Mouse (Mus musculus) right cerebral cortex, postnatal 36 days (tissue): ENCODE results near the gene Slc39a5.

Experiments used
- DNase-seq, 2 experiments: peaks; one replicate each; pipeline ENCODE4 v3.0.0; 2022; ENCODE audit warnings: low spot score in 2 of 2, mixed read lengths in 1 of 2

Gene Slc39a5

DNA sequence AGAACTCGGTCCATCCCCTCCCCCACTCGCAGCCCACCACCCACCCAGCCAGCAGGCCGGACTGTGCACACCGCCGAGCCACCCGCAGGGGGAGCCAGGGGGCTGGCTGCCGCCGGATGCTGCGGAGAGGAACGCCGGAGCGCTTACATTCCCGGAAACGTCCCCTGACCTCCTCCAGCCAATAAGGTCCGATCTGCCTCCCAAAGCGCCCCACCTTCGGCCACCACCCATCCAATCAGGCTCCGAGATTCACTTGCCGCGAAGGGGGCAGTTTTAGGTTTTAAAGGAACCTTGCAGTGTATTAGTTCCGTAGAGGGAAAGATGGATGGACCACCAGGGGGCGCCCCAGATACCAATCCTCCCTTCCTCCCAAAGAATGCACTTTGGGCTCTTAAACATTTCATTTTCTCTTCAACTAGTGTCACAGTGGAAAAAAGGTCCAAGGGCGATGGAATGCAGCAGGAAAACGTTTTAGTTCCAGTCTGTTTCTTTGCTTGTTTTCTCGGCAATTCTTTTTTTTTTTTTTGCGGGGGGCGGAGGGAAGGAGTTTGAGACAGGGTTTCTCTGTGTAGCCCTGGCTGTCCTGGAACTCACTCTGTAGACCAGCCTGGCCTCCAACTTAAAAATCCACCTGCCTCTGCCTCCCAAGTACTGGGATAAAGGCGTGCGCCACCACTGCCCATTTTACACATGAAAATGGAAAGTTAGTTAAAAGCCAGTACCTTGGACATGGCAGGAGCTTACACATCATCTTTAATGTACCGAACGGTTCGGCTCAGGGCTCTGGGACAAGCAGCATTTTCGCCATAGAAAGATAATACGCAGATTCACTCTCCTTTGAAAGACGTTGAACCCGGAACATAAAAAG lies 8.9 kb upstream of the Slc39a5 start:
- peak; percentile 97 to 98 for DNase-seq

DNA sequence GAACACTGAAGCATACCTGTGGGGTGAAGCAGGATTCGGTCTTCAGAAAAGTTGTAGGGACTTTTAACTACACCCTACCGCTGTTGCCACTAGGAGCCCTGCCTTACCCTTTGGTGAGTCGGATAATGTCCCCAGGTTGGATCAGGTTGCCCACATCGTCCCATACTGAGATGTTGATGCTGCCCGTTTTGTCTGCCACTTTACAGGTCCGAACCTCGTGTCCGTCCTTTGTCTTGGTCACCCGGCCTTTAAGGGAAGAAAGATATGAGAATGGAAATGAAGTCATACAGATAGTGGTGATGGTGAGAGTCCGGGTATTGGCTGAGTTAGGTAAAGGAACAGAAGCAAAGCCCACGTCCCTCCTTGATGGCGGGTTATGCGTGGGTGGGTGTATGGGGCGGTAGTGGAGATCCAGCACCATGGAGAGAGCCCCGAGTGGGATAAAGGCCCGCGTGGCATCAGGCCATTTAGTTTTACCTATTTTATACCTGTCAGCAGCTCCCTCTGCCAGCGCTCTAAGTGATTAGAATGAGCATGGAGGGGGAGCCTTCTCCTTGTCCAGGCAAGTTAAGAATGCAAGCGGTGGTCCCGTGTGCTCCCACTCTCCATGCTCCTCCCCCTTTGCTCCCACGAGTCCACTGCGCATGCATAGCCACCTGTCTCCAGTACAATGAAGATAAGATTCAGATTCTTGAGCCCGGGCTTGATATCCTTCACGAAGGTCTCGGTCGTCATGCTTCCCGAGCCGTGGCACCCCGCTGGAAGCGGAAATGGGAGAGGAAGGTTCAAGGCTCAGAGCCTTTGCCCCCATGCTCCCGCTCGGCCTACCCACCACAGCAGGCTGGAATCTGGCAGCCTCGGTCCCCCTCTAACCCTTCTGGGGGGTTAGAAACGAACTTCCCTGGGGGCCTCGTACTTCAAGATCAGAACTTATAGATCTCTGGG lies 7.8 kb upstream of the Slc39a5 start:
- peak; percentile 38 to 46 for DNase-seq

DNA sequence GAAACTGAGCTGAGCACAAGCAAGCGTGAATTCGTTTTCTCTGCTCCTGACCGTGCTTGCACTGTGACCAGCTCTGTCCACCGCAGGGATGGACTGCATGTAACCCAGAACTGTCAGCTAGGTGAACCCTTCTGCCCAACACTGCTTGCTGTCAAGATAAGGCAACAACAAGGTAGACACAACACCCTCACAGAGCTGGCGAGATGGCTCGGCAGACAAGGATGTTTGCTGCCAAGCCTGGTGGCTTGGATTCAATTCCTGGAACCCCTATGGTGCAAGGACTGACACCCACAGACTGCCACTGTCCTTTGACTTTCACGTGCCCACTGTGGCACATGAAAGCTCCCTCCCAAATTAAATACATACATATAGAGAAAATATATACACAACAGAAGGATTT lies 2.9 kb upstream of the Slc39a5 start:
- DNase-seq, result no peak

DNA sequence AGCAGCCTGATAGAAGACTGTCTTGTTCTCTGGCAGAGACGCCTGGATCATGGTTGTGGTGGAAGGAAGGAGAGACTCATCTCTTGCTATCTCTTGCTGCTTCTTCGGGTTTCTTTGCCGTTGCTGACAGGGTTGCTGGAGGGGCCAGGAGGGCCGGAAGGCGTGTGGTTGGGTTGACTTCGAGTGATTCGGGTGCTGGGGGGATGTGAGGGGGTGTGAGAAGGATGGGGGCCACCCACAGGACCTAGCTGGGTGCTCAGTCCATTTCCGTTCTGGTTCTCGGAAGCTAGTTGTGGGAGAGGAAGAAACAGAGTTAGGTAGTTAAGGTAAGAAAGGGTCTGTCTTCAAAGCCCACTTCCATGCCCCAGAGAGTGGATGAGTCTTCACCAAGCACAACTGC lies 609 bp upstream of the Slc39a5 start:
- no peak for DNase-seq

DNA sequence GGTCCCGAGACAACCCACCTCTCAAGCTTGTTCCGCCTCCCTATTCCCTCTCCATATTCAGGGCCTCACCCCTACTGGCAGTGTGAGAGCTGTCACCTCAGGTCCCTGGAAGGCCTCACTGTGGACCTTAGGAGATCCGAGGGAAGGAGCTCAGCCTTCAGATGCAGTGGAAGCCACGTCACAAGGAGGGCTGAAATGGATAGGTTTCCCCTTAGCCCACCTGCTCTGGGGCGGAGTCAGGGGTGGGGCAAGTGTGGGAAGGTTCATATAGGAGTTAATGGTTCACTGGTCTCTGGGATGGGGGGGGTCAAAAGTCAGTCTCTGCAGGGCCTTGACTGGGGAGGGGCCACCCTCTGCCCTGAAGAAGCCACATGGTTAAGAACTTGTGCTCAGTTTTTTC lies 691 bp downstream of the Slc39a5 start:
- no peak for DNase-seq

DNA sequence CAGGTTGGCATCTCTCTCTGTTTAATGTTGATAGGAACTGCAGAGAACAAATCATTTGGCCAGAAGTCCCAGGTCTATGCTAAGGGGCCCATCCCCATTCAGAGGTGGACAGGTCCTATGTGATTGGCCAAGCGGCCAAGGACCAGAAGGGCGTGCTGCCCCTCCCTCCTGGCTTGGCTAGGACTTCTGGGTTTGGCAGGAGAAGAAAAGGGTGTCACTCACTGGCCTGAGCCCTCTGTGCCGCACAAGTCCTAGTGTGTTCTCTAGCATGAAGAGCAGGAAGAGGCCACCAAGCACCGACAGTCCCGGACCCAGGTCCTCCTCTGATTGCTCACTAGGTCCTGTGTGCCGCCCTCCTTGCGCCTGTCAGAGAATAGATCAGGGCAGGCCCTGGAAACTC lies 3.6 kb downstream of the Slc39a5 start:
- DNase-seq, result no peak

DNA sequence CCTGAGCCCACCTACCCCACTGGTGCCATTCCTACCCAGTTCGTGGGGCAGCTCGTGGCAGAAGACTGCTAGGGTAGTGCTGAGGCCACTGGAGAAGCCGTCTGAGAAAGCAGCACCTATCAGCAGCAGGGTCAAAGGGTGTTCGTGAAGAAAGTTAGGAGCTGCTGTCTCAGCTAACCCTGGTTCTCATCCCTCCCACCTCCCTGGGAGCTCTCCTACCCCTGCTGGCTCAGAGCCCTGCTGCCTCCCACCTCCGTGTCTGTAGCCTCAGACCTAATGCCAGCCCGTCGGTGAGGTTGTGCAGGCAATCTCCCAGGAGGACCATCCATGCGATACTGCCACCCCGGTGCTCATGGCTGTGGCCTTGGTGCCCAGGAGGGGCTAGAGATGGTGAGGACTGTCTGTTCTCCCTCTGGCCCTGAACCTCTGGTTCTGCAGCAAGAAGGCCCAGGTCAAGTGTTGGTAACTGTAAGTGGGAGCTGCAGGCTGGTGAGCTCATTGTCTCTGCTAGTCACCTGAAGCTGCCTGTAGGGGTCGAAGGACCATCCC lies 4.2 kb downstream of the Slc39a5 start:
- DNase-seq, result no peak

DNA sequence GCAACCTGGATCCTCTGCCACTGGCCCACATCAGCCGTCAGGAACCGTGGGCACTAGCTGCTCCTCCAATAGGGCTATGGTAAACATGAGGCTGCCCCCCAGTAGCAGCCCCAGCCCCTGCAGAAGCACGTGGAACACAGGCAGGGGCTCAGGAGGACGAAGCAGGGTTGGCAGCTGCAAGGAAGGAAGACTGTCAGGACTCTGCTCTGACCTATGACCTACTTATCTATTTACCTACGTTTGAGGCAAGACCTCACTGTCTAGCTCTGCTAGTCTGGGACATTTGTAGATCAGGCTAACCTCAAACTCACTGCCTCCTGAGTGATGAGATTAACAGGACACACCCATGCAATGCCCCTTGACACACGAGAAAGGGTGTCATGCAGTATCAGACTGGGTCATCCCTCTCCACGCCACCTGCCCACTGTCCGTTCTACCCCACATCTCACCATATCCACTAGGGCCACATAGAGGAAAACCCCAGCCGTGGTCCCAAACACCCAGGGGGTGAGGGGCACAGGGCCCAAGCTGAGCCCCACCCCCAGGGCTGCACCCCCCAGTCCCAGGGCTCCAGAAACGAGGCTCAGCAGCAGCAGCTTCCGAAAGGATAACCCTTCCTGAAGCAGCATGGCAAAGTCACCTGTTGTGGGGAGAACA lies 4.9 kb downstream of the Slc39a5 start:
- no peak for DNase-seq

DNA sequence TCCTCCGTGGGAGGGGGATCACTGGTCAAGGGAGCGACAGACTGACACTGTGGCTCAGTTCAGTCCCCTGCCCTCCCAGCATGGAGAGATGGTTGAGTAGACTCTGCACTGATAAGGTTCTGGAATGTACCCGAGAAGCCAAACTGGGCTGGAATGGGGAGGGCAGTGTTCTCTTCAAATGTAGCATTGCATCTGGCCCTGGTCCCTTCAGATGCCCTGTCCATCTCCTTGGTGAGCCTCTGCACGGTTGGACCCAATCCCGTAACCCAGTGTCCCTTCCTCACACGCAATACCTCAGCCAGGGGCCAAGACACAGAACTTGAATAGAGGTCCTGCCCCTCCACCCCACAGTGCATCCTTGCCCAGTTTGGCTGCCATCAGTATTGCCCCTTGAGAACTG lies 9.2 kb downstream of the Slc39a5 start:
- DNase-seq, result no peak

DNA sequence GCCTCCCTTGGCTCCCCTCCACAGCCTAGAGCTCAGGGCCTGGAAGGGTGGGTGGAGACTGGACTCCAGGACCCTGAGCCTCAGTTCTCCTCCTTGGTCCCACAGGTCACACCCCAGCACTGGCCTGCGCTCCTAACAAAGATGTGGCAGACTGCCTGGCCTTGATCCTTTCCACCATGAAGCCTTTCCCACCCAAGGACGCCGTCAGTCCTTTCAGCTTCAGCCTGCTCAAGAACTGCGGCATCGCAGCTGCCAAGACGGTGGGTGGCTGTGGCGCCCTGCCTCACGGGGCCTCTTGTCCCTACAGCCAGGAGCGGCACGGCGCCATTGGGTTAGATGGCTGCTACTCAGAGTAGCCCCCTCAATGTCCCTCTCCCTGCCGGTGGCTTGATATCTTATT lies 10.7 kb downstream of the Slc39a5 start:
- DNase-seq, result no peak

DNA sequence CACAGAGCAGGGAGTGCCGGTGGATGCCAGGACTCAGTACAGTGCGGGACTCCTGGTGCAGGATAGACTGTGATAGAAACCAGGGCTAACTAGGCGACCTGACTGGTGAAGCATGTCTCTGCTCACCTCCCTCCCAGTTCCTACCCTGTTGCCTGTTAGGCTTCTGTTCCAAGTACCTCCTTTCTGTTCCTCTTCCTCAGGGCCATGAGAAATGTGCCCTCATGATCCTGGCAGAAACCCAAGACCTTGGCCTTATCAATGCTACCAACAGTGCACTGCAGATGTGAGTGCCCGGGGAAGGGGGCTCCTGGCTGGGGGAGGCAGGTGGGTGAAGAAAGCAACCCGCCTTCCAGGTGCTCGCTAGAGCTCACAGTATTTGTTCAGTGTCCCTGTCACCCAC lies 11.5 kb downstream of the Slc39a5 start:
- no peak for DNase-seq

DNA sequence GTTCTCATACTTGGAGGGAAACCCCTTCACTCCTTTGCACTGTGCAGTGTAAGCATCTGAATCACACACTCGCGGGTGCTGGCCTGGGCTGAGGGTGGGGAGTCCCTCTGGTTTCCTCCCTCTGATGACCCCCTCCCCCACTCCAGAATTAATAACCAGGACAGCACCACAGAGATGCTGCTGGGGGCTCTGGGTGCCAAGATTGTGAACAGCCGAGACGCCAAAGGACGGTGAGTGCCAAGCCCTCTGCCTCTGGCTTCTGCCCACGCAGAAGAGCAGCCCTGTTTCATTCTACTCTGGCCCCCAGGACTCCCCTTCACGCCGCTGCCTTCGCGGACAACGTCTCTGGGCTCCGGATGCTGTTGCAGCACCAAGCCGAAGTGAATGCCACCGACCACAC lies 12.1 kb downstream of the Slc39a5 start:
- no peak for DNase-seq

DNA sequence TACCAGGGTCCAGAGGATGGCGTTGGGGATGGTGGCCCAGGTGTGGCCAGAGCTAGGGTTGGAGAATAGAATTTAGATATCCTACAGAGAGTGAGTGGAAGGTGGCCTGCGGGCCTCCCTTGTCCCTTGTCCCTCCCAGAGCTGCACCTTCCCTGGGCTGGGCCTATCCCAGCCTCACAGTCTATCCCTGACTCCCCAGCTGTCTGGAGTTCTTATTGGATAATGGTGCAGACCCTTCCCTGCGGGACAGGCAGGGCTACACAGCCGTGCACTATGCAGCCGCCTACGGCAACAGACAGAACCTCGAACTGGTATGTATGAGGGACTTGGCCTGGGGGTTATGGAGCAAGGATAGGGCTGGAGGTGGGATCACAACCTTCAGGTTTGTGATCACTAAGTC lies 15.1 kb downstream of the Slc39a5 start:
- no peak for DNase-seq

DNA sequence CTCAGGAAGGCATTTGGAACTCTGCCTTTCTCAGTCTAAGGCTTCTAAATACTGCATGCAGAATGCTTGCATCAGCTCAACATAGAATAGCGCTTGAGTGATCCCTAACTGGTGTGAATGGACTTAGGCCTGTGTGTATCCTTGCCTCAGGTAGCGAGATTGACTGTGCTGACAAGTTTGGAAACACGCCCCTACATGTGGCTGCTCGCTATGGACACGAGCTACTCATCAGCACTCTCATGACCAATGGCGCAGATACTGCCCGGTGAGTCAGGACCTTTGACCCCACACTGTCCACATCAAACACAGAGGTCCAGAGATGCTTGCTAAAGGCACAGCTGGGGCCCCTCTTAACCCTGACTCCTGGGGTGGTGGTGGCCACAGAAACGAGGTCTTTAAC lies 18.5 kb downstream of the Slc39a5 start:
- DNase-seq, result no peak

DNA sequence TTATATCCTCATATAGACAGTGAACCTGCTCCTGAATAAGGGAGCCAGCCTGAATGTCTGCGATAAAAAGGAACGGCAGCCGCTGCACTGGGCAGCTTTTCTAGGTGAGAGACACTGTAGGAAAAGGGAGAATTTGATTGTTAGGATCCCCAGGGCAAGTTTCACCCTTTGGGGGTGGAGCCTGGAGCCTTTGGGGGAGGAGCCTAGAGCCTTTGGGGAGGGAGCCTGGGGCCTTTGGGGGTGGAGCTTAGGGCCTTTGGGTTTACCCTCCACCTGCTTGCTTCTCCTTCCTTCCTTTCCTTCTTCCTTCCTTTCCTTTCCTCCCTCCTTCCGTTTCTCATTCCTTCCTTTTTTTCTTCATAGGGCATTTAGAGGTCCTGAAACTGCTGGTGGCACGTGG lies 20.5 kb downstream of the Slc39a5 start:
- no peak for DNase-seq

DNA sequence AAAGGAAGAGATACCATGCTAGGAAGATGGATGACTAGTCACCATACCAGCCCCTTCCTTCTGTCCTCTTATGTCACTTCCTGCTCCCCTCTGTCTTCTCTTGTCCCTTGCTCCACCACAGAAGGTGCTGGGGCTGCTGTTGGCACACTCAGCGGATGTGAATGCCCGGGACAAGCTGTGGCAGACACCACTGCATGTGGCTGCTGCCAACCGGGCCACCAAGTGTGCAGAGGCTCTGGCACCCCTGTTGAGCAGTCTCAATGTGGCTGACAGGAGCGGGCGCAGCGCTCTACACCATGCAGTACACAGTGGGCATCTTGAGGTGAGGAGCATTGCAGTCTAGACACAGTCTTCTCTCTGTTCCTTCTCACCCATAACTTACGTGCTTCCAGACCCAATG lies 21.8 kb downstream of the Slc39a5 start:
- DNase-seq, result no peak

DNA sequence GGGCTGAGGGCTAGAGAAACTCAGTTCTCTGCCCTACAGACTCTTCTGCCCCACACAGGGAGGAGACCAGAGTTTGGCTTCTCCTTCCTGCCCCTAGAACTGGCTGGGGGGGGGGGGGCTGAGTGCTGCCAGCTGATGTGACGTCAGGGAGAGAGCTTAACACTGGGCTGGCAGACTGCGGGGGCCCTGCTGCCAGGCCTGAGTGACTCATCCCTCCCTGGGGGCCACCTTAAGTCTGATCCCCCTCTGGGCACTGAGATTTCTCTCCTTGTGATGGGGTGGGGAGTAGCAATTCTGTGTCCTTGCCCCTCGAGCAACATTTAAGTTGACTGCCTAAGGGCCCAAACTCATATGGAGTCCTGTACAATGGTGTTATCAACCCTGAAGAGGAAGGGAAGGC lies 22.6 kb downstream of the Slc39a5 start:
- DNase-seq, result no peak

DNA sequence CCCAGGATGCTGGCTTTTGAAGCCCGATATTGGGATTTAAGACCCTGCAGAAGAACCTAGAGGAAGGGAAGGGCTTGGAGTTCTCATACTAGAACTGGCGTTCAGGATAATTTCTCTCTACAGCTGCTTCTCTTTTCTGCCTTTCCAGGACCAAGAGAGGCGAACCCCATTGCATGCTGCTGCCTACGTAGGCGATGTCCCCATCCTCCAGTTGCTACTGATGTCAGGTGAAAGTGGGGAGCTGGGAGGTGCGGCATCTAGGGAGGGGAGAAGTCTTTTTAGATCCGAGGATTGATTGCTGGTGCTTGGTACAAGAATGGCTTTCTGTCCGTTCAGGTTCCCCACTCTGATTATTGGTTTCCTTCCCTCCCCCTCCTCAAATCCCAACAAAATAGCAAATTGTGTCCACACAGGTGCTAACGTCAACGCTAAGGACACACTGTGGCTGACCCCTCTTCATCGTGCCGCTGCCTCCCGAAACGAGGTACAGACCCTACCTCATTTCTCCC lies 23.0 kb downstream of the Slc39a5 start:
- no peak for DNase-seq

DNA sequence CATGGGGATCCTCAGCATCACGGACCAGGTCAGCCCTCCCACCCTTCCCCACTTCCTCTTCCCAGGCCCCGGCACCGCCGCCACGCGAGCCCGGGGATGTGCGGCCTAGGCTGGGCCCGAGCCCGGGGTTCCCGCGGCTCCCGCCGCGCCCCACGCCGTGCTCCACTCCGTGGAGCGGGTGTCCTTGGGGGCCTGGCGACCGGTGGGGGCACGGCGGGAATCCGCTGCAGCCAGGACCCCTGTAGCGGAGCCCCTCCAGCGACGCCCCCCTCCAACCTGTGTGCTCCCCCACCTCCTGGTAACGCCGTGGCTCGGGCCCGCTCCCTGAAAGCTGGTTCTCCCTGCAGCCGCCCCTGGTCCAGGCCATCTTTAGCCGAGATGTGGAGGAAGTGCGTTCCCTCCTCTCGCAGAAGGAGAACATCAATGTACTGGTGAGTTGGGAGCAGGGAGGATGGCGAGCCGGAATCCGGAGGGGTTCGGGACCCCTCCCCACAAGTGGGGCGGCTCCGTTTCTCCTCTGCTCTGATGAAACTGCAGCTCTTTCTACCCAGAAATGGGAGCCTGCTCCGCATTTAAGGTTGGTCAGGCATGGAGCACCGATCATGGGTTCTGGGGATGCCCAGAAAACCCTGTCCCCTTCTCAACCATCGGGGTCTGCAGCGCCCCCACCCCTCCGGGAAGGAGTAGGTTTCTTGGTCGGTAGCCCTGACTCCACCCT lies 23.6 kb downstream of the Slc39a5 start:
- no peak for DNase-seq

DNA sequence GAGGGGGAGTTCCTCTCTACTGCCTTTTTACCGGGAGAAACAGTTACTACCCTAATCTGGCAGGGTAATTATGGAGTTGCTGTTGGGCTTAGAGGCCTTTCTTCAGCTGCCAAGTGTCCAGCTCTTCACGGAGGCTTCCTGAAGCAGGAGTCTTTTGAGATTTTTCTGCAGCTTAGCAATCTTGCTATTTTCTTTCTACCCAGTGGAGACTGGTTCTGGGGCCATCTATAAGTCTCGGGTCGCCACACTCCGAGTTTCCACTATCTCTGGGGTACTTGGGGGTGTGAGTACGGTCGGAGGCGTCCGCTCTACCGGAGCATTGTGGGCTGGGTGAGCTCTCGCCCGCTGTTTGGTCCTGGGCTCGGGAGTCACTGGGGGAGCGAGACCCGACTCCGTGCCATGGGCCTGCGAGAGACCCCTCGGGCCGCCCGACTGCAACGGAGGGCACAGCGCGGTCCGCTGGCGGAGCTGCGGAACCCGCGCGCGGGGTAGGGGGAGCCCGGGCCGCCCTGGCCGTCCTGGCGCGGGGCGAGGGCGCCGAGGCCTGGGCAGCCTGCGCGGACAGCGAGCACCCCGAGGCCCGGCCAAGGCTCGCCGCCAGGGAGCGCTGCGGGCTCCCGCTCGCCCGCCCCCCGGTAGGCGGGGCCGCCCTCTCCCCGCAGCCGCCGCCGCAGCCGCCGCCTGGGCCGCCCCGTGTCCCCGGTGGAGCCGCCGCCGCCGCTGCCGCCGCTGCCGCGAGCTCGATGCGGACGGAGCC lies 24.4 kb downstream of the Slc39a5 start, which contains the start of gene Ankrd52:
Gene Ankrd52 (plus strand): TSS at position 661 of the 757 bp plus-strand sequence.
- peak; percentile 43 to 61 for DNase-seq
